Mouse (Mus musculus) mesoderm, embryonic 11.5 days (tissue): ENCODE data around the gene Ankrd55.
"Not testable (repeated sequence)": the region's sequence is repeated elsewhere in the genome, so short reads cannot be mapped to it uniquely, and the experiment has no call there.

Experiments
- DNase-seq: peaks from one replicate; pipeline ENCODE4 v3.0.0-alpha.2; 2012; ENCODE audit warnings: low read depth, low spot score

The Ankrd55 gene

GRCm38 (mm10) chr13:112410461-112410860, 122.2 kb downstream of the Ankrd55 start:
- DNase-seq: no peak

DNA sequence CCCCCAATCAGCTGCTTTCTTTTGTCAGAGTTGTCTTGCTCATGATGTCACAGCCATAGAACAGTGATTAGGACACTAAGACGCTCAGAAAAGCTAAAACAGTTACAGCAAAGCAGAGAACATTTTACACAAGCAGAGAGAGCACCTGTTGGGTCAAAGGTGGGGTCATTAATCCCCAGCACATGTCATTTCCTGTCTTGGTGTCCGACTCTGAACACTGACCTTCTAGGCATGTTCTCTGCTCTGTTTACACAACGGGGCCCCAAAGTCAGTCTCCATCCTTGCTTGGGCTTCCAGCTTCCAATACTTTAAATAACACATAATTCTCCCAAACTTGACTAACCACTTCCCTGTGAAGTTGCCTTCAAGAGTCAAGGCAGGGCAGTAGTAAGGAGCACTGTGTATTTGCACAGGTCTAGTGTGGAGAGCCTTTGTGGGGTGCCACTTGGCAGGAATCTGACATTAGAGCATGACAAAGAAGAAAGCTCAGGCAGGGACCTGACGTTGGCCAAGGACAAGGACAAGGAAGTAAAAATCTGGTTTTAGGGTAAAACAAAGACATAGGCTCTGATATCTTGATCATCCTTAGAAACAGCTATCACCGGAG, 123.1 kb downstream of the Ankrd55 start:
- peak; percentile 37 for DNase-seq

DNA sequence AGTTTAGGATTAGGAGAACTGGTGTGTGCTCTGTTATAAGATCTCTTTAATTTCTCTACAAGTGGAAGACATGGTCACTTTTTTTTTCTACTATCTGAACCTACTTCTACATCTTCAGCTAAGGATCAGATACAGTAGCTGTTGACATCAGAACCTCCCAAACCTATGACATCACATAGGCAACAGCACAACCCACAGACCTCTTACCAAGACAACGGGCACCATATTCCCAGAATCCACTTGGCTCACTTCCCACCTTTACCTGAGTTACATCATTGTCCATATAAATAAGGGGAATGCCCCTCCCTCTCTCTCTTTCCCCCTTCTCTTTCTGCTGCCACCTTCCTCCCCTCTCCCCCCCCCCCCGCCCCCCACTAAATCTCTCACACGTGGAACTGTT, 124.0 kb downstream of the Ankrd55 start:
- DNase-seq: no peak

GRCm38 (mm10) chr13:112412824-112413223, 124.6 kb downstream of the Ankrd55 start:
- no peak for DNase-seq

DNA sequence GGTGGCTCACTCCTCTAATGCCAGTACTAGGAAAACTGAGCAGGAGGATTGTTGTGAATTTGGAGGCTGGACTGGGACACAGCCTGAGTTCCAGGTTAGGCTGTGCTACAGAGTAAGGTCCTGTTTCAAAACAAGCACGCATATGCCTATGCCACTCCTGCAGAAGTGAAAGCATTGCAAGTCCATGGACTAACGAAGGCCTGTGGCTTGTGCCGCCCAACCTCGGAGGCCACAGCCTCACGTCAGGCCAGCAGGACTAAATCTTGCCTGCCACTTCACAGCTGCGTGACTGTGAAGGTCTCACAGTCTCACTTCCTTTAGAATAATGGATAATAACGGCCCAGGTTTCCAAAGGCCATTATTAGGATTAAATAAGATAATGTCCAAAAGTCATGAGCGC, 125.4 kb downstream of the Ankrd55 start:
- DNase-seq: no peak

- DNase-seq: no peak
These were observed 127.6 kb downstream of the Ankrd55 start for GRCm38 (mm10) chr13:112415896-112416295.

DNA sequence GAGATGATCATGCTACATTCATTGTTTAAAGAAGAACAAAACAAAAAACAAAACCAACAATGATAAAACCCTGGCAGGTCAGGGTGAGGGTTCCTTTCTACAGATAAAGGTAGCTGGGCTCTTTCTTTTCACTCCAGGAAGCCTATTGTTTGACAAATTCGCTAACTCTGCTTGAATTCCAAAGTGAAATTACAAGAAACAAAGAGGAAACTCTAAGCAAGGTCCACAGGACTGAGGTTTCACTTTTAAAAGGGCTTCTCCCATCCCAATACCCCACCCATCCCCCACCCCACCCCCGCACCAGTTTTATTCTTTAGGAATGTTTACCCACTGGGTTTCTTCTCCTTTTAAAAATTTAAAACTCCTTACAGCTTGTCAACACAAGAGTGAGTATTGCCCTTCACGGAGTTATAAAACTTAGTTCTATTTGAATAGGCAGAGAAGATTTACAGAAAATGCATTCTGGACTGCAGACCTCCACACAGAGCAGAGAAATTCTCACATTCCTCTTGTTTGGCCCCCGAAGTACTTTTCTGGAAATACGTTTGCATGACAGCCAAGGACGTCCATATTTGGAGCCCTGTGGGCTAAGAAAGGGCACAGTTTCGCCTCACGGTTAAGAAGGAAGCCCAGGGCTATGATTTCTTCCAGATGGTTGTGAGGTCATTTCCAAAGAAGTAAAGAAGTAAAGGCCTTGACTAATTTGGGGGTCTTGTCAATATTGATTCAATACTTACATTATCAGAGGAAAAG, 128.3 kb downstream of the Ankrd55 start:
- DNase-seq: peak; percentile 65

DNA sequence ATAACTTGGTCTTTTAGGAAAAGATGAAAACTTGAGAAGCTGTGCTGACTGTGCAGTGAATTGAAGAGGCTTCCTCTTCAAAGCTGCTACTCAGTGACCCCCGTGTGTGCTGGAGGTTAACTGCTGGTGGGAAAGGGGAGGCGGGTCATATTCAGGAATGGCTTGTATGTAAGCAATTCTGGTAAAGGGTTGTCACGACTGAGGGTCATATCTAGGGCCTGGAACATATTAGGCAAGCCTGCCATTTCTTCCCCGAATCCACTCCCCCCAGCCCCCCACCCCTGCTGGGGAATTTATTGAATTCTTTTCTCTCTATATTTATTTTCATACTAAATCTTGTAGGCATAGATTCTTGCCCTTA, 128.9 kb downstream of the Ankrd55 start:
- peak; percentile 69 for DNase-seq

GRCm38 (mm10) chr13:112417861-112418423, 129.7 kb downstream of the Ankrd55 start:
- no peak for DNase-seq

GRCm38 (mm10) chr13:112418595-112418994, 130.3 kb downstream of the Ankrd55 start:
- no peak for DNase-seq

DNA sequence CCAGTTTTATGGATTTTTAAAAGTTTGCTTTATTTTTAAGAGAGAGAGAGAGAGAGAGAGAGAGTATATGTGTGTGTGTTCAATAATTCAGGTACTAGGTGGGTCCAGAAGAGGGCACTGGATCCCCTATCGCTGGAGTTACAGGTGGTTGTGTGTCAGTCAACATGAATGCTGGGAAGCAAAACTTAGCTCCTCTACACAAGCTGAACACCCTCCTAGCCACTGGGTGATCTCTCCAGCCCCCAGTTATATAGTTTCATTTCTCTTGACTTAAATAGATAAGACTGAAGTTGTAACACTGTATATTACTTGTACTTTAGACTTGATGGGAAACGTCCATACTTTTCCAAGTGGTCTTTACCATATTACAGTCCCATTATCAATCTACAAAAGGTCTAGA, 136.0 kb downstream of the Ankrd55 start:
- DNase-seq: no peak

GRCm38 (mm10) chr13:112424635-112425034, 136.4 kb downstream of the Ankrd55 start:
- DNase-seq: no peak

- no peak for DNase-seq
These were observed 137.0 kb downstream of the Ankrd55 start for GRCm38 (mm10) chr13:112425181-112425654.

DNA sequence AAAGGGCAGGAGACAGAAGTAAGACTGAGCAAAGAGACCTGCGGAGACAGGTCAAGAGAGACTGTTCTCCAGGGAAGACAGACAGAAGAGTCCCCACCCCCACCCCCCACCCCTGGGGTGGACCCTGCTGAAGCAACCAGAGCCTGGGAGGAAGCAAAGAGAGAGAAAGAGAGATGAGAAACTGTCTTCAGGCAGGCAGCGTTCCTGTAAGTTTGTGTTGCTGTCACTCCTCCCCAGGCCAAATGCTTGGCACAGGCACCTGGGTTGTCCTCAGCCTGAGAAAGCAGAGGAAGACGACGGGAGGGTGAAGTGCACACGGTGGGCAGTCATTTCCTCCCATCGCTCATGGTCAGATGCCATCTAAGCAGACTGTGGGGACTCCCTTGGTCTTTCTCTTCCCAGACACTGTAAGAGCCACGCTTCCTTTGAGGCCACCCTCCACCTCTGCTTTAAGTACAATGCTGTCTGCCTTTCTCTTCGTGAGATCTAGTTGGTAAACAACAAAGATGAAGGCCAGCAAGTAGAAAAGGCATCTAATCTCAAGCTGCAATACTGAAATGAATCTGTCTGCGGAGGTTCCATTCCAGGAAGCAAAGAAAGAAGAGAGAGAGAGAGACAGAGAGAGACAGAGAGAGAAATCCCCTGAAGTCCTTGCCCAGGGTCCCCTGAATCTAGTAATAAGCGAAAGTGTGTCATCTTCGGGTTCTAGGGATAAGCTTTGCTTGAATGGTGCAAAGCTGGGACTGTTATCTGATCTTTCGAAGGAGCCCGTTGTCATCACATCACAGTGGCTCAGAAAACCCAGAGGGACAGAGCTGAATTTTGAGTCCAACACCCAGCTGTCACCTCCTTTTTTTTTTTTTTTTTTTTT, 138.2 kb downstream of the Ankrd55 start:
- DNase-seq: no peak

DNA sequence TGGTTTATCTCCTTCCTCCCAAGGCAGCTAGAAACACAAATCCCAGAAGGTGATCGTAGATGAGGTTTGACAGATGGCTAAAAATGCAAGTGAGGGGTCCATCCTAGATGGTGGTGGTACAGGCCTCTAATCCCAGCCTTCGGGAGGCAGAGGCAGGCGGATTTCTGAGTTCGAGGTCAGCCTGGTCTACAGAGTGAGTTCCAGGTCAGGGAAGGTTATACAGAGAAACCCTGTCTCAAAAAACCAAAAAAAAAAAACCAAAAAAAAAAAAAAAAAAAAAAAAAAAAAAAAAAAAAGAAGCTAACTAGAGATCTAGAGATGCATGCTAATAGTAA, 138.9 kb downstream of the Ankrd55 start:
- DNase-seq: not testable (repeated sequence)

DNA sequence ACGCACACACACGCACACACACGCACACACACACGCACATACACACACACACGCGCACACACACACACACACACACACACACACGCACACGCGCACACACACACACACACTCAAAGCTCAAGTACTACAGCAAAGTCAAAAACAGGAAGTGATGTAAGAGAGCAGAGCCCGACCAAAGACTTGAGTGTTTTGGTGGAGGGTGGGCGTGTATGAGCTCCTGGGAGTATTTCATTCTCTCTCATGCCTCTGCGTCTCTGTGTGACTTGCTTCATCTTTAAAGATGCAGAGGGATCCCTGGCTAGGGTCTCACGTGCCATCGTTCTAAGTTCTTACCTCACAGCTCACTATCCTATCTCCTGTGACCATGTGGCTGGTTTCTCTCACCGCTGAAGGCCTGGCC, 139.3 kb downstream of the Ankrd55 start:
- no peak for DNase-seq

DNA sequence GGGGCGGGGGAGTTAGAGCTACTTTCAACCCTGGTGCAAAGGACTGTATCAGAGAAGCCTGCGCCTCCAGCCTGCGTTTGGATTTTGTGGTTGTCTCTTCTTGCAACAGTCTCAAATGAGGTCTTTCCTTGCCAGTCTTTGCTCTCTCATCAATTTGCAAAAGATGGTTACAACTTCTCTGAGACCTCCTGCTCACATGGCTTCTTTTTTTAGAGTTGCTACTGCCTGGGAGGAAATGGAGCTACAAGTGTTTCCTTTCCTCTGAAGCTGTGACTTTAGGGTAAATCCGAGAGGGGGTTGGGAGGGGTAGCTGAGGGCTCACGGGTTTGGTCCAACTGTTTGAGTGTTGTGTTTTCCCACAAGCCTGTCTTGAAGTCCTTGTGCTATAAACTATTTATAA, 145.0 kb downstream of the Ankrd55 start:
- DNase-seq: no peak
